Mouse (Mus musculus): ENCODE data around the gene Traip.
"Not testable (repeated sequence)": the region's sequence is repeated elsewhere in the genome, so short reads cannot be mapped to it uniquely, and the experiment has no call there.

Traip gene

DNA sequence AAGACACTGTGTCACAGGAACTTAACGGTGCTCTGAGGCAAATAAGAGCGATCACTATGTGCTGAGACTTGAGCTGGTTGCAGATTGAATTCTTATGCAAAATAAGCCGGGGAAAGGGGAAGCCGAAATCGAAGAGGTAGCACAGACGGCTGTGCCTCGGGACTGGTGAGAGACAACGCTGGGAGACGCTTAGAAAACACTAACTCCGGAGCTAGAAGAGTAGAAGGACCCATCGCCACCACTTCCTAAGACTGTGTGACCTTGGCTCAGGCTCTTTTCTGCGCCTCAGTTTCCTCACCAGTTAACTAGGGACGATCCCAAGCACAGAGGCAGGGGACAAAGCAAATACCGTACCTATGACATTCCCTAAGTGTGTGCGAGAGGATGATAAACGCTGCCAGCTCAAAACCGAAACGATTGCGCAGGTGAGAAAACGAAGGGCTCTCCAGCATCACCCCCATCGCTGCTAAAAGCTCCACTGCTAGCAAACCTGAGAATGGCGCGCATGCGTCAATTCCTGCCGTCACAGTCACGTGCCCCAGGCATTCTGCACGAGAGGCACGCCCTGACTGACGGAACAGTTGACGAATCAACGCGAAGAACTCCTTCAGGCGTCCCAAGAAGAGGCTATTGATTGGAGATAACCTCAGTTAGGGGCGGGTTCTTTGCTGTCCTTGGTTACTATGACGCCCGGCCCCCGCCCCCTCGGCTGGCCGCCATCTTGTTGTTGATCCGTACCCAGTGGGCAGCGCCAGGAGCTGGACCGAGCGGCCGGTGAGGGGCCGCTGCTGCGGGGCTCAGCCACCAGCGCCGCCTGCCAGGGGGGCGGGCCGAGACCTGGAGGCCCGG lies 52.2 kb downstream of the Traip start, which contains the start of gene Ip6k1:
Gene Ip6k1 (plus strand): TSS at position 580 of the 849 bp plus-strand sequence.
- DNase-seq (ENCODE audit: extremely low spot score), result peak; percentile 99

- DNase-seq (ENCODE audit: extremely low spot score), result no peak
Observed at GRCm38 (mm10) chr9:108002778-108003530, 53.0 kb downstream of the Traip start.

GRCm38 (mm10) chr9:108003531-108003890 lies 53.6 kb downstream of the Traip start:
- DNase-seq (ENCODE audit: extremely low spot score), result peak; percentile 12

GRCm38 (mm10) chr9:108008041-108008440 lies 58.1 kb downstream of the Traip start:
- DNase-seq (ENCODE audit: extremely low spot score), result no peak

DNA sequence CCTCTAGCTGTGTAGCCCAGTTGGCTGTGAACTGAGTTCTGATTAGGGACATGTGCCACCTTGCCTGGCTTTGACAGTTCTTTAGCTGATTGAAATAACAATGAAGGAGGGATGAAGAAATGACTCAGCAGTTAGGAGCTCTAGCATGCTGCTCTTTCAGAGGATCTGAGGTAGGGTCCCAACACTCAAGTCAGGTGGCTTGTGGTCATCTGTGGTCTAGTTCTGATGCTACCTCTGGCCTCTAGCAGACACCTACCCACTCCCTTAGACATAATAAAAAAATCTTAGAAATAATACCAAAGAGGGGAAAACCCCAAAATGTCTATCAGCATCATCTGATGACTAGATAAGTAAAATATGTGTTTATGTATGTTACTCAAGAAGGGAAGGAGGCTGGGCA lies 60.4 kb downstream of the Traip start:
- DNase-seq (ENCODE audit: extremely low spot score), result no peak

- DNase-seq (ENCODE audit: extremely low spot score), result not testable (repeated sequence)
Observed at GRCm38 (mm10) chr9:108013577-108013976, 63.6 kb downstream of the Traip start.

DNA sequence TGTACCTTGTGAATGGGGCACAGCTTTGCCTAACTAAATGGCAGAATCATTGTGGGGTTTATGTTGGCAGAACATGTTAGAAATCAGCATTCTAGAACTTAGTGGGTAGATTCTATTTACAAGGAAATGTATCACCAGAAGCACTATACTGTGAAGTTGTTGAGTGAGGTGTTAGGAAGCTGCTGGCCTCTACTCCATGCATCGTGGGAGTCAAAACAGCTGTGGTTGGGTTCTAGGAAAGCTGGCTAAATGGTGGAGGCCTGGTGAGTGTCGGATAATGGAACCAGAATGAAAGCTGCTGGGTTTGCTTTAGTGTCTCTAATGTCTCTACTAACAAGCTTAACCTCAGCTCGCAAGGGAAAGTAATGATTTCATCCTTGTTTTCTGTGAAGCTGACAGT lies 67.2 kb downstream of the Traip start:
- no peak for DNase-seq (ENCODE audit: extremely low spot score)

DNA sequence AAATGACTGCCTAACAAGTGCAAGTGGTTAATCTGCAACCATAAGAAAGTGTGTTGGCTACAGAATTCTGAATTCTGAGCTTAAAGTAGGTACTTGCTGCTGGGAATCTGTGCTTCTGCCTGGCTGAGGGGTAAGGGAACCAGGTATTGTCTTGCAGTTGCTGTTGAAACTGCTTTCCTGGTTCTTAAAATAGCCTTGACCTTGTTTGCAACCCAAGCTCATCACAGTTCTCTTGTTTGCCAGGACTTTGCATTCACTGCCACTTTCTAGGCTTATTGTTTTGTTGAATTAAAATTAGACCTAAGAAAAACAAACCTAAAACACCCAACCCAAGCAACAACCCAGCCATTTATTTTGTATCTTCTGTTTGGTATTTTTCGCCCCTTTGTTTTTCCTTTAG lies 70.8 kb downstream of the Traip start:
- DNase-seq (ENCODE audit: extremely low spot score), result no peak

Data from embryo, embryonic 9.5 days (tissue).